Mouse (Mus musculus): Measurements from ENCODE around the gene Zbtb33.

The Zbtb33 gene

DNA sequence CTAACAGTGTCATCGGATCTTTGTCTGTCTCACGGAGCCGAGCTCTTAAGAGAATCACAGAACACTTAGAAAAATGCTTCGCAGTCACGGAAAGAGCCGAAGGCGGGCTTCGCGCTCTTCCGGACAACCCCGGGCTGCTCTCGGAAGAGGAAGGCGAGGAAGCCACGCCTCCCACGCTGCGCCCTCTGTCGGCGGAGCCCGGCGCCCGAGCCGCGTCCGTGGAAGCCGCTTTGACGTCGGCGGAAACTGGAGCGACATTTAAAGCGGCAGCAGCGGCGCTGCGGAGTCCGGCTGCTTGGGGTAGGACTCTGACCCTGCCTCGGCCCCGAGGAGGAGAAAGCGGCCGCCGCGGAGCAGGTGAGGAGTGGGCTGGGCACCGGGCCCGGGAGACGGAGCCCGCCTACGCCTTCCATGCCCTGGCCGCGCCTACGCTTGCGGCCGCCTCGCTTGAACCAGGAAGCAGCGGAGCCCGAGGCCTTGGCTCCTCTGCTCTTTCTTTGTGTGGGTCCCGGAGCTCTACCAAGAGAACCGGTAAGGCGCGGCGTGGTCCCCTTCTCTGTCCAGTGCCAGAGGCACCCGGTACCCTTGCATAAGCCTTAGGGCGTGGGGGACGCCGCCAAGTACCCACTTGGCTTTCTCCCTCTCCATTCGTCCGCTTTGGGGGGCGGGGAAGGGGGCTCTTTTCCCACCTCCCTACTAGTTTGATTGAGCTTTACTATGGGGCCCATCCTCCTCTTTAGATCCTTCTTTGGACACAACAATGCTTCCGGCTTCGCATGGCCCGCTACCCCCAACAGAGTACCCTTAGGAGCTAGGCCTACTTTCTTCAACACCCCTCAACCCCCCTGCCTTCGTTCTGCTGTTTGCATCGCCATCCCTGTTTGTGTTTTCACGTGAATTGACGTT is at the start of gene Zbtb33:
Gene Zbtb33, plus strand, starts transcription at position 242 of the 906 bp plus-strand sequence.
- DNase-seq (ENCODE audit: low spot score), result peak; percentile 87

DNA sequence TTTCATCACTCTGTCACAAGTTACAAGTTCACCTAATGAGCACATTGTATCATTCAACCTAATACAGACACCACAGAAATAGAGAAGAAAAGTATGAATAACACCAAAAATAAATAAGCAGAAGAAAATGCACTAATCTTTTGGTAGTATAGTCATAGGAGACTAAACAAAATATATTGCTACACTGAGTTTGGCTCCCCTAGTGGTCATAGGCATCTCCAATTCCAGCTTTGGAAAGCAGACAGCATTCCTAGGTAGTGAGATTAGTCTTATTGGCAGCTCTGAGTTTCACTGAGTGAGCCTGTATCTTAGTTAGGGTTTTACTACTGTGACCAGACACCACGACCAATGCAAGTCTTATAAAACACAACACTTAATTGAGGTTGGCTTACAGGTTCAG is 30.5 kb upstream of the Zbtb33 start:
- DNase-seq (ENCODE audit: low spot score), result no peak

DNA sequence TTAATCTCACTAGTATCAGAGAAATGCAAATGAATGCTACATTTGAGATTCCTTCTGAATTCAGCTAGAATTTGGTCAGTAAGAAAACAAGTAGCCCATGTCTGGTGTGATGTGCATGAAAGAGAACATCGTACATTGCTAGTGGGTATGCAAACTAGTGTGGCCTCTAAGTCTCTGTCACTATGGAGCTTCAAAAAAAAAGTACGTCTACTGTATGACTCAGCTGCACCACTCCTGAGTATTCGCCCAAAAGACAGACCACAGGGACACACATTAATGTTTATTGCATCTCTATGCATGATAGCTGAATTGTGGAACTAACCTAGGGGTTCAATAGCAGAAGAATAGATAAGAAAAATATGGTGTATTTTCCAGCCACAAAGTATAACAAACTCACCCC is 24.3 kb upstream of the Zbtb33 start:
- DNase-seq (ENCODE audit: low spot score), result no peak

DNA sequence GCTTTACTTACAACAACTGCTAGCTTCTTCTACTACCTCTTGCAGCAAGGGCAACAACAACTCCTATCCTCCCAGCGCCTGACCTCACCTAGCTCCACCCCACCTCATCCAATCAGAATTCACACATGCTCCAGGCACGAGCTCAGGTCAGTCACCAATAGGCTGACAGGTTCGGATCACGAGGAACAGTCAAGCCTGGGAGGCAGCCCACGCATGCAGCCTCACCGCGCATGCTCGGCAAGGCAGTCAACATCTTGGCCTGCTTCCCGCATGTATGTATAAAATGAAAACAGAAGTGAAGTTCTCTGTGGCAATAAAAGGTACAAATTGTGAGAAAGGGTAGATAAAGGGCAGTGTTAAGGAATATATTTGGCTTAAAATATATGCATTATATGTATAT is 23.5 kb upstream of the Zbtb33 start:
- no peak for DNase-seq (ENCODE audit: low spot score)

DNA sequence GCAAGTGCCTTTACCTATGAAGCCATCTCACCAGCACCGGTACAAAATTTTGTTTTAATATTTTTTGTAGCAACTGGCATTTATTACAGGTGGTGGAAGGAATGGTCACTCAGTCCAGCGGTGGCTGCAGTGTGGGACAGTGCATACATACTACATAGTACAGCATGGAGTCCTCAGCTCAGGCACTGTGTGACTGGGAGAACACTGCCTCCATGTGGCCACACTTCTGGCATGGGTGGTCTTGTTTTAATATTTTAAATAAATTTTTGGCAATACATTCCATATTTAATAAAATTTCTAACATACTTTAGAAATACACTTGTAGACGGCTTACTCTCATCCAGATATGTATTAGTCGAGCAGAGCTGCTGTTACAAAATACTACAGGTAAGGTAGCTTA is 23.0 kb upstream of the Zbtb33 start:
- no peak for DNase-seq (ENCODE audit: low spot score)

DNA sequence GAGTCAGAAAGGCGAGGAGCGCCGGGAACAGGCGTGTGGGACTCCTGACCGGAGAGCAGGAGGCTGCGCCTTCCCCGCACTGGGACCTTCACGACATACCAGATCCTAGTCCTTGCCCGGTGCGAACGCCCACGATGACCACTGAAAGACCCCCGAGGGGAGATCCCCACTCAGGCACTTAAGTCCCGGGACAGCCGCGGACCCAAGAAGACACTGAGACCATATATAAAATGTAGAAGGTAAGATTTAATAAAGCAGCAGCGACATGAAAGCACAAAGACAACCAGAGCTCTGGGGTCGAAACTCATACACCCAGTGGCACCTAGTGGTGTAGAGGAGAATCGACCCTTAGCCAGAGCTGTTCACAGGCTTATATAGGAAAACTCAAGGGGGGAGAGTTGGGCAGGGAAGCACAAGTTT is 9.7 kb upstream of the Zbtb33 start:
- DNase-seq (ENCODE audit: low spot score), result peak; percentile 28

DNA sequence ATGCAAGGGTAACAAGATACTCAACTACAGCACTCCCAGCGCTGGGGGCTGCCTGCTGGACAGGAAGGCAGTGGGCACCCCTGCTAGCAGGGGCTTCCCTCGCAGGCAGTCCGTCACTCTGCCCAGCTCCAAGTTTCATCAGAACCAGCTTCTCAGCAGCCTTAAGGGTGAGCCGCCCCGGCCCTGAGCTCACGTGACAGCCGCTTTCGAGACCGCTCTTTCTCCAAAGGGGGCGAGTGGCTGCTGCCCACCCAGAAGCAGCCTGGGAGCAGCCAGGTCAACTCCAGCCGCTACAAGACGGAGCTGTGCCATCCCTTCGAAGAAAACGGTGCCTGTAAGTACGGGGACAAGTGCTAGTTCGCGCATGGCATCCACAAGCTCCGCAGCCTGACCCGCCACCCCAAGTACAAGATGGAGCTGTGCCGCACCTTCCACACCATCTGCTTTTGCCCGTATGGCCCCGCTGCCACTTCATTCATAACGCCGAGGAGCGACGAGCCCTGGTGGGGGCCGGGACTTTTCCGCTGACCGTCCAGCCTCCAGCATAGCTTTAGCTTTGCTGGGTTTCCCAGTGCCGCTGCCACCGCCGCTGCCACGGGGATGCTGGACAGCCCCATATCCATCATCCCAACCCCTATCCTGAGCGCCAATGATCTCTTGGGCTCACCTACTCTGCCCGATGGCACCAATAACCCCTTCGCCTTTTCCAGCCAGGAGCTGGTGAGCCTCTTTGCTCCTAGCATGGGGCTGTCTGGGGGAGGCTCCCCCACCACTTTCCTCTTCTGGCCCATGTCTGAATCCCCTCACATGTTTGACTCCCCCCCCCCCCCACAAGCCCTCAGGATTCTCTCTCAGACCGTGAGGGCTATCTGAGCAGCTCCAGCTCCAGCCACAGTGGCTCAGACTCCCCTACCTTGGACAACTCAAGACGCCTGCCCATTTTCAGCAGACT is 8.7 kb upstream of the Zbtb33 start:
- DNase-seq (ENCODE audit: low spot score), result no peak

DNA sequence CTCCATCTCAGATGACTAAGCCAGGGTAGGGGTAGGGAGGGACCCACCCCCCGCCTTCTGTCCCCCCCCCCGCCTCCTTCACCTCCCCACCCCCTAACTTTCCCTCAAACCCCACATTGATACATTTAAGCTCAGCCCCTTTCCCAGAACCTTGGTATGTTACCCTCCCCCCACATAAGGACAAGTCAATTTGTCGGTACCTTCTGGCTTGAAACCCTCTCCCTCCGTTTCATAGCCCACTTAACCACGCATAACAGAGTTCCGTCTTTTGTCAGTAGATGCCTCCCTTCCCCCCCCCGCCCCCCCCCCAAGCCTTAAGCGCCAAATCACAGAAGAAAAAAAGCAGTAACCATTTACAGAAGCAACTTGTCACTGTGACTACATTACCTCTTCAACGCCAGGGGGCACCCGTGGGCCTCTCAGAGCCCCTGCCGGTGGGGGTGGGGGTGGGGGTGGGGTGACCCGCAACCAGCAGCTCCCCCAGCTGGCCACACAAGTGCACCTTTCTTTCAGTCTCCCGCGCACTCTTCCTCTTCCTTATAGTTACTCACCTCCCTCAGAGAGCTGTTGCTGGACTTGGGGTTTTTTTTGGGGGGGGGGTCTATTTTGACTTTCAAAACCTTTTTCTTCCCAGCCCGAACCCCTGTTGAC is 7.9 kb upstream of the Zbtb33 start:
- peak; percentile 40 for DNase-seq (ENCODE audit: low spot score)

DNA sequence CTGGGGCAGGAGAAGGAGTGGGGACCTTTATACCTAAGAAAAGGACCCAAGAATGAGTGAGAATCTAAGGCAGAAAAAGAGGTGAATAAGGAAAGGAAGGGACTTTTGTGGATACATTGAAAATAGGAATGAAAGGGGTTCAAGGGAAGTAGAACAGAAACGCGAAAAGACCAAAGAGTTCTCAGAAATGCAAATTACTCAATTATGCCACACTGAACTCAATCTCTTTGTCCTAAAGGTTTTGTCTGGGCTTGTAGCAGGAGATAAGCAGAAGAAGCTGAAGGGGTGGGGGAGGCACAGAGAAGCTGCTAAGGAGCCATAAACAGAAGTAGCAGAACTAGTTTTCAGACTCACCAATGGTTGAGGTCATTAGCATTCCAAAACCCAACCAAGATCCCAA is 4.1 kb upstream of the Zbtb33 start:
- no peak for DNase-seq (ENCODE audit: low spot score)

DNA sequence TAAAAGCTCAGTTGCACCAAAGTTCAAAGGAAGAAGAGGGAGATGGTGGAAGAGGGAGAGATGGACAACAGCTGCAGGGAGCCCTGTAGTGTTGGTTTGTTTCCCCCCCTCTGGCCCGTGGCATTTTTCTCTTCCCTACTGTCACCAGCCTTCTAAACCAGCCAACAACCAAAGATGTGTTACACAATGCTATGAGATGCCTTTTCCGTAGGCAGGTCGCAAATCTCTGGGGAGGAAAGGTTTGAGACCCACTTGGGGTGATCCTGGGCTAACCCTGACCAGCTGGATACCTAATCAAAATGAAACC is 818 bp downstream of the Zbtb33 start:
- DNase-seq (ENCODE audit: low spot score), result no peak

DNA sequence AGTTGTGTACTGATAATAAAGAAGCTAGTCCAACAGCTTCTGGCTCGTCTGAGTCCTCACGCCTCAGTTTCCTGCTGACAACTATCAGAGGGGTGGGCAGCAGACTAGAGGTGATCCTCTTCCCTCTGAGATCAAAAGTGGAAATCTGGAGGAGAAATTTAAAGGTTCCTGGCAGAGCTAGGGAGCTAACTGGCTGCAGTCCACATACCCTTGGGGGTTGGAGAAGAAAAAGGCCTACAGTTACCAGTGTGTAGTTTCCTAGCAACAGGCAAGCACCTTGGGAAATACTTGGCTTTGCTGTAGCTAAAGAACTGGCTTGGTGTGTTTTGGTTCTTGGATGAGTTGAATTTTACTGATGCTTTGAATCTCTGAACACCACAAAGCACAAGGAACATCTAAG is 12.2 kb downstream of the Zbtb33 start:
- DNase-seq (ENCODE audit: low spot score), result peak; percentile 12

DNA sequence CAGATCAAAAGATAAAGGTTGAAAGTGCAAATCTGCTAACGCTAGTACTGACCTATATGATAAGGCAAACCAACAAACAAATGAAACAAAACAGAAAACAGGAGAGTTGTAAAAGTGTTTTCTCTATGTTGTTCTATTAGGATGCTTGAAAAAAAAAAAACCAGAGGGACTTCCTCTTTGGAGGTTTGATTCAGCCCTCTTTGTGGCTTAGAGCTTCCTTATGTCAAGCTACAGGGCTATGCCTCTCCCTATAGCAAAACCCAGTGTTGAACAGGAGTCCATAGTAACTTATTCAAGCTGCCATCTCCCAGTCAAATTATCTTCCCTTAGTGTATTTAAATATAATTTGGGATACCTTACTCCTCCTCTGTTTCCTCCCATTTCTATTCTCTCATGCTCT is 17.8 kb downstream of the Zbtb33 start:
- DNase-seq (ENCODE audit: low spot score), result no peak

DNA sequence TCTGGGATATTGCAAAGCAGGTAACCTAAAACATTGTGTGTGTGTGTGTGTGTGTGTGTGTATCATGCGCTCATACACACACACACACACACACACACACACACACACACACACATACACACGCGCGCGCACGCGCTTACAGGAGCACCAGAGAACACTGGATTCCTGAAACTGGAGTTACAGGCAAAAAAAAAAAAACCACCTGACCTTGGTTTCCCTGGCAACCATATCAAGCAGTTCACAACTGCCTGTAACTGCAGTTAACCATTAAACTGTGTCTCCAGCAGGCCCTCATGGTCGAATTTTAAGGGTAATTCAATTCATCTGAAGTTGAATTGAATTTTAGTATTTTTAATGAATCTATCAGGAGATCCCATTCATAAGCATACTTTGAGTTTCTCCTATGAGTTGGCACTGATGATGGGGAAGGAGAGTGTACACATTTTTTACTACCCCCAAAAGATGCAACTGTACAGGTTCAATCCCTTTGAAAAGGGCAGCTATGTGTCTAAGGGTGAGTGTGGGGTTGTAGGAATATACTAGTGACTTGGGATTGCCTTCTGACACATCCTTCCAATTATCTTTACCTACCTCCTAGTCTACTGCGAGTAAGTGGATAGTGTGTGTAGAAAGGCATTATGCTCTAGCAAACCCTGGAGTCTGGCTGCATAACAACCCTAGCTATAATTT is 27.5 kb downstream of the Zbtb33 start:
- no peak for DNase-seq (ENCODE audit: low spot score)

DNA sequence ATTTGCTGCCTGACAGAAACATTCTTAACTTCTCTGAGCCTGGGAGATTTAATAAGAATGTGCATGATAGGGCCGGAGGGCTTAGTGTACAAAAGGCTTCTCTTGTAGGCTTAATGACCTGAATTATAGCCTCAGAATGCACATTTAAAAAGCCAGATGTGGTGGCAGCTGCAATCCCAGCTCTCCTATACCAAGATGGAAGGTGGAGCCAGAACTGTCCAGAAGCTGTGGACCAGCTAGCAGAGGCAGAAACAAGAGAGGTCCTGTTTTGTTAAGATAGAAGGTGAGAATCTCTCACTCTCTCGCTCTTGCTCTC is 28.0 kb downstream of the Zbtb33 start:
- DNase-seq (ENCODE audit: low spot score), result no peak

DNA sequence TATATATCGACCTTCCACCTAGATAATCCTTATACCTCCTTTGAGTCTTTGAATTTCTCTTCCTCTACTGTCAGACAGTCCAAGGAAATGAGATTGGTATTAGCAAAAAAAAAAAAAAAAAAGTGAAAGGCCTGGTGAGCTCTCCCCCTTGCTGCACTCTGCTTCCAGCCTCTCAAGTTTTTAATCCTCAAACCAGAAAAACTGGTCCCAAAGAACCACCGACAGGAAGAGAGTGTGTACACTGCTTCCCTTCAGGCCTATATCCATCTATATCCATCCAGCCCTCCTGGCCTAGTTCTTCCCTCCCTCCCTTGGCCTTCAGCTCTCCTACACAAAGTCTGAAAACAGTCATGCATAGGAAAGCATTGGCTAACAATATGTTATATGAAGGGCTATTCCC is 33.2 kb downstream of the Zbtb33 start:
- DNase-seq (ENCODE audit: low spot score), result no peak

DNA sequence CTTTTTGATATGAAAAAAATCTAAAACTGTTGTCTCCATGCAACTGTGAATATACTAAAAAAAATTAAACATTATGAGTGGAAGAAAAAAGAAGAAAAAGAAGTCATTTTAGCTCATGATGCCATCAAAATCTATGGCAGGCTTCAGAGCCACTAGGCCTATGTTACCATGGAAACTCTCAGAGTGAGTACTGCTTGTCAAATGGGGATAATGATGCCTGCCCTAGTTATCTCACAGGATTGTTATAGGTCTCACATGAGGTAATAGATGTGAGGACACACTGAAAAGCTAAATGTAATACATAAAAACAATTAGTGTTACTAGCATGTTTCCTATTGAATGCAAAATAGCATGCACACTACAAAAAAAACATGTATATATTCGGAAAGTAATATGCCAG is 40.3 kb downstream of the Zbtb33 start:
- no peak for DNase-seq (ENCODE audit: low spot score)

DNA sequence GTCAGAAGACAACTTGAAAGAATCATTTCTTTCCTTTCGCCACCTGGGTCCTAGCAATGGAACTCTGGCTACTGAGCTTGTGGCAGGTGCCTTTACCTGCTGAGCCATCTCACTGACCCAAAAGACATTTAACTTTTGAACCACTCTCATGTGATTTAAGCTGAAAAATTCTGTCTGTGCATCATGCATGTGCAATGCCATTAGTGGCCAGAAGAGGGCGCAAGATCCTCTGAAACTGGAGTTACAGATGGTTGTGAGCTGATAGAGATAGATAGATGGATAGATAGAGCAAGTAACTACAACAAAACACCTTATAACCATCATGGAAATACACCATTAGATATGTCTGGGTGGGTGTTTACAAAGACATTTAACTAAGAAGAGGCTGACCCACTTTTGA is 48.1 kb downstream of the Zbtb33 start:
- peak; percentile 21 for DNase-seq (ENCODE audit: low spot score)
